Mouse (Mus musculus) common myeloid progenitor, adult 5-6 weeks (primary cell): ENCODE data around the gene Panx3. TPM values are rescaled to one million over a fixed set of nuclear protein-coding genes. Genes with fewer than 3 reads are reported as not detected.

Experiments used
- ATAC-seq: replicated peaks from 2 replicates; pipeline ENCODE4 v1.8.0; 2016; ENCODE audit warnings: low read depth, mild to moderate bottlenecking, moderate TSS enrichment, inconsistent platforms; ENCODE audit not compliant: poor library complexity, severe bottlenecking
- total RNA-seq: library from RNA; stranded (forward); fragments of 200-1000, 187-1606 nt; gene quantifications from 2 replicates; pipeline ENCODE4 v1.2.3, GENCODE M21; 2017

The Panx3 gene
- not detected in 2 replicates for total RNA-seq

DNA sequence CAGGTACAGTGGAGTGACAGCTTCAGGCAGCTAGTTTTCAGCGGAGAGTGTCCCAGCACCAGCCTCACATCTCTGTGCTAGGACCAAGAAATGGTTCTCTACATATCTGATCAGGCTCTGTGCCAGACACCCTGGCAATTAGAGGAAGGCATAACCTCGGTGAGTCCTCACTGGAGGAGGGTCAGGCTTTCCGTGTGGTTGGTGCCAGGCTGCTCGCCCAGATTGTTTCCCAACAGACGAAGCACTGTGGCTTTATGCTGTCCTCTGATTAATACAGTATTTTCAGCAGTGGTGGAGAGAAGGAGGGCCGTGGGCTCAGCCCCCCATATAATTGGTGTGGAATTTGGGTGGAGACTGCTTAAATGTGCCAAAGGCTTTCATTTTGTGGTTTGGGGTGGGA, at the start of gene Panx3:
Panx3 (minus strand) TSS at position 121 of the 400 bp plus-strand sequence.
- ATAC-seq = peak; percentile 63

DNA sequence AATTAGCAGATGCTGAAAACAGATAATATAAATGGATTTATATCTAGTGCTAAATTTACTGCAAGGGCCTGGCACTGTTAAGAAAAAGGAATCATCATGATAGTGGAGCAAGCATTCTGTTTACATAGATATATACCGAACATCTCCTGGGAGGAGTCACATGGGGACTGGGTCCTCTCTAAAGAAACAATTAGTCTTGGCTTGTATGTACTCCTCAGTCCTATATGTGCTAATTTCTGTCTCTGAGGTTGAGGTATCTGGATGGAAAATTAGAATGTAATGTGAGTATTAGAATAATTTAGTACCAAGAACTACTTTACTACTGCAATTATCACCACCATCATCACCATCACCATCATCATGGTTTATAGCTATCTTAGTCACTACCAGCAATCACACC, 47.1 kb upstream of the Panx3 start, which contains the start of gene Olfr160:
Olfr160 (minus strand) TSS at position 101 of the 400 bp plus-strand sequence.
- no peak for ATAC-seq

DNA sequence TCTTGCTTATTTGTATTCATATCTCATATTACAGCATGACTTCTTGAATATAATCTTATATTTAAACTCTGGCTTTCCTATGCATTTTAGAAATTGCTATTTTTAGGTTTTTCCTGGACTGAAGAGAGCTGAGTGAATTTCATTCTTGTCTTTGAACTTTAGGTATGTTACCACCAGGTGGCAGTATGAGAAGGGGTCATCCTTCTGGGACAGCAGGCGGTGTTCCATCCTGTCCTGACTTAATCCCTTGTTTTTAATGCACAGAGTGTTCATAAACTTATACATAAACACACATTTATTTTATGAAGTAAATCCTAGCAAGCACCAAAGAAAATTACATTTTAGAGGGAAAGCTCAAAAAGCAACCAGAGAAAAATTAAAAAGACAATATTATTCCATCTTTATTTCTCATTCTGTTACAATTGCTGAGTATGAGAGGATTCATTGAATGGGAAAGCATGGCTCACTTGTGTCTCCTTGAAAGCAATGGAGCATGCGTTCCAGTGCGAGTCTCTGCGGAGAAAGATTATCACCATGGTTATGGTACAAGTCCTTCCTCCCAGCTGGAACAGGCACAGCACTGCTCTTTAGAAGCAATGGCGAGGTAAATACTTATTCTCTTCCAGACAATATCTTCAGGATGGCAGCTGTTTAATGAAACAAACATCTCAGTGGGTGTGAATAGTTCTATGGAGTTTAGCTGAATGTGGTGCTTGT, 21.1 kb upstream of the Panx3 start:
- ATAC-seq = no peak

DNA sequence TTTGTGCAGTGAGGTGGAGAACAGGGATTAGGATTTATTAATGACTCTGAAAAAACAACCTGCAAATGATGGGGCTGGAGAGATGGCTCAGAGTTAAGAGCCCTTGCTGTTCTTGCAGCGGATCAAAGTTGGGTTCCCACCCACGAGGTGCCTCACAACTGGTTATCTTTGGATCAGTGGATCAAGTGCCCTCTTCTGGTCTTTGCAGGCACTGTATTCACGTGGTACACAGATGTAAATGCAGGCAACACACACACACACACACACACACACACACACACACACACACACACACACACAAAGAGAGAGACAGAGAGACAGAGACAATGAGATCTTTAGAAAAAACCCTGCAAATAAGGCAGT, 18.9 kb upstream of the Panx3 start:
- no peak for ATAC-seq

DNA sequence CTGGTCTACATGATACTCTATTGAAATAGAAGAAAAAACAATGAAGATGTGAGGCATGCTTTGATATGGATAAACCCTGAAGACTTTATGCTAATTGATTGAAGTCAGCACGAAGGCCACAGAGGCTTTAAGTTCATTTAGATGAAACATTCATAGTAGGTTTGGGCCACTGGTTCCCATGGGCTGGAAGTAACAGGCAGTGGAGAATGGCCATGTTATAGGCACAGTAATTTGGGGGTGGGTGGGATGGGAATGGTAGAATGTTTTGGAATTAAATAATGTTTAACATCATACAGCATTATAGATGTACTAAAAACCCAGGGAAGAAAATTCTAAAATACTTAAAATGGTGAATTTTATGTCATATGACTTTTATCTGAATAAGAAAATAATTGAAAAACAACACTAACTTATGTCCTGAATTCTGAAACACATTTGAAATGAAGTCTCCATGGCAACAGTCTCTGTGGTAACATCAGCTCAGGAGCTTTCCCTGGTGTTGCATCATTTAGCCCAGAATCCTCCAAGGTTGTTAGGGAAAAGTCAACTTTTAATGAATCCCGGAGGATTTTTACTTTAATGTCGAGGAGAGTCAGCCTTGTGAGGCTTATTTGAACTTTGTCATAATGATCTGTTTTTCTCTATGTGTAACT, 18.4 kb upstream of the Panx3 start:
- ATAC-seq = no peak

DNA sequence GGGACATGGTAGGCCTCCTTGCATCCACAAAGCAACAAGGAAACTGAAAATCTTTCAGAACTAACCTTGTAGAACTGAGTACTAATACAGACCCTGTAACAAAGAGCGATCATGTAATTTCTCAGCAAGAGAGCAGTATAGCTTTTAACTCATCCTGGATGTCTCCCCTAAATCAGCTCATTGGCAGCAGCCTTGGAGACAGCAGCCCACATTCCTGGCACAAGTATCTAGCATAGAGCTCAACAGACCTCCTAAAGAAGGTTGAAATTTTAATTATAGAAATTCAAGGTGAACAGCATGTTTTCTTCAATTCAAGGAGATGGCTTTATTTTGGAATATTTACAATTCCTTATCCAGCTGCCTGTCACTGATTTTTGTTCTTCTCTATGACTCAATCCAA, 12.1 kb upstream of the Panx3 start:
- ATAC-seq = no peak

DNA sequence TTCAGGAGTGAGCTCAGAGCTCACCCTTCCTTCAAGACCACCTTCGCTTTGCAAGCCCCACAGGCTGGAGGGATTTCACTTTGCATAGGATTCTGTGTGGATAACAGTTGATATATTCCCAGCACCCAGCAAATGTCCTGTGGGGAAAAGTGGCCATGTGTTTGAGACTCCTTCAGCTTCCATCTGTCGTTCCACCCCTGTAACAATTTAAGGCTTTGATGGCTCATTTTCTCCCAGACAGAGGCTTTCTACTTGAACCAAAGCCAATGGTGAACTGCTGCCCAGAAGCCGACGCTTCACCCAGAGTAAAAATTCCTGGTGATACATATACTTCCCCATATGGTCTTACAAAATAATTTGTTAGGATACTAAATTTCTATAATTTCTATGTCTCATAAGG, 6.3 kb upstream of the Panx3 start:
- ATAC-seq = no peak

DNA sequence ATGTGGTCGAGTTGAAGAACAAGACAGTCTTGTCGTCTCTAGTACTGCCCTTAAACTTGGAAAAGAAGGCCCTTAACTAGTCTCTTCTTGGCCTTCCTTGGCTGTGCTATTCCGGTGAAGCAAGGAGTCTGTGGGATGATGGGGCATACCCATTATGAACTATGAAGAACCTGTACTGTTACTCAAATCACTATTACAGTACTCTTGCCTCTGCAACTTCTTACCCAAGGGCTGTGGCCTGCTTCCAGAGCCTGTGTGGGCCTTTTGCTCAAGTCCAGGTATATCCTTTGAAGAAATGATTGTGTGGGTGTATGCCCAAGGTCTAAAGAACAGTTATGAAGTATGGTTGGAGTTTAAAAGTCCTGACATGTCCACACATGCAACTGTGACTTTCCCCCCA, 1.2 kb upstream of the Panx3 start:
- no peak for ATAC-seq

DNA sequence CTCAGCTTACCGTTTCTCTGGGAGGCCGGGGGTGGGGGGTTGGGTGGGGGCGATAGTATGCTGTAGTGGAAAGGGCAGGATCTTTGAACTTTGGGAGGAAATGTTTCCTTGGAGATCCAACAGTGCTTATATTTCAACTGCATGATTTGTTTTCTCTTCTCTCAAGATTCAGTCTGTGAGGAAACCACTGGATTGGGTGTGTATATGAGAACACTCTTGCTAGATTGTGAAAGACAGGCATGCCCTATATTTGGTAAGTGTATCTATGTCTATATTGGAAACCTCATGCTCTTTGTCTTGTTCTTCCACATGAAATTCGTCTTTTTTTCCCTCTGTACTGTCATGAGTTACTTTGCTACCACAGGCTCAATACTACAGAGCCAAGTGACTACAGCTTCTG, 643 bp upstream of the Panx3 start:
- no peak for ATAC-seq

DNA sequence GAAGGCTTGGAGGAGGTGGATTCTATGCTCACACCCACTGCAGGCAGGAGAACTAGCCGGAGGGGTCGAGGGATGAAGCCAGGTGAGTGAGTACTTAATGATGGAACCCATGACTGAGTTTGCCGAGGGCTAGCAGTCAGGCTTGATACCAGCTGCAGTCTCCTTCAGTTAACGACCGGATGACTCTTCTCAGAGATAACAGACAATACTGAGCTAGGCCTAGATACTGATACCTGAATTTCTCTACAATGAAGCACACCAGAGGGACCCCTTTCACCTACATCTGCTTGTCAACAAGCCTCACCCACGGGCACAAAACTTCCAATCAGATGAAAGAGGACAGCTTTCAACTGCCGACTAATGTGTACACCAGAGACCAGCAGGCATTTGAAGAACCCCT, 3.0 kb downstream of the Panx3 start:
- no peak for ATAC-seq

DNA sequence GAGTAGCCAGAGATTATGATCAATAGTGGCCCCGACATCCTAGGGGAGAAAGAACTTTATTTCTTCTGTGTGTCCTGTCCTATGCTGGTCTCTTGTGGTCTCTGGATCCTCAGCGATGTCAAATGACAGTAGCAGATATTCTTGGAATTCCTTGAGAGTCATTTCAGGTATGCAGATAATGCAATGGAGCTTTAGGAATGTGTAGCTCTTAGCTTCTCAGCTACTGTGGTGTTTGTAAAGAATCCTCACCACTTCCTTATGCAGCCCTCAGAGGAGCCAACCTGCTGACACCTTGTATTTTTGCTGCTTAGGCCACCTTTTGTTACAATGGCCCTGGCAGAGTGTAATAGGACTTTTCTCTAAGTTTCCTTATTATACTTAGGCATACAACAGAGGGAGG, 4.4 kb downstream of the Panx3 start:
- no peak for ATAC-seq

DNA sequence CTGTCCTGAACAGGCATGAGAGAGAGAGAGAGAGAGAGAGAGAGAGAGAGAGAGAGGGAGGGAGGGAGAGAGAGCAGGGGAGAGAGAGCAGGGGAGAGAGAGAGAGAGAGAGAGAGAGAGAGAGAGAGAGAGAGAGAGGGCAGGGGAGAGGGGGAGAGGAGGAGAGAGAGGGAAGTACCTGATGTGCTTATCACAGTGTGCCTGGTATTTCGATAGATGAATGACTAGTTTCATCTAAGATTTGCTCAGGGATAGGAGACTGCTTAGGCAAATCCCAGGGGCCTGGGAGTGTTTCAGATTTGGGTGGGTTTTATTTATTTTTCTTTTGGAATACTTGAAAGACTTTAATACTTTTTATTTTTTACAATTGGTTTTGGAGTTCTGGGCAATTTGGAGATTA, 5.8 kb downstream of the Panx3 start:
- no peak for ATAC-seq

DNA sequence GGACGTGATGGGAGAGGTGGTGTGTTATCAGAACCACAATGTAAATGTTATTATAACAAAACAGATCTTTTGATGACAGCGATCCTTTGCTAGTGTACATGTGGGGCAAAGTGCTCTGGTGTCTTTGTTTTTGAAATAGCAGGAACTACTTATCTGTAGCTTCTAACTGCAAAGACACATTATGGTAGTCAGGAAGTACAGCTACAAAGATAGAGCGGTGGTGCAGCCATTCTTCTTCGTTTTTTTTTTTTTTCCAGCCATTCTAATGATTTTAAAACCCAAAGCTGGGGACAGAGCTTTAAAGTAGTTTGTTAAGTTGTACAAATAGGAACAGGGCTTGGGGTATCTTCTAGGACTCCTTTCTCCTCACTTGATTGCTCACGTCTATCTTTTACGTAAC, 9.6 kb downstream of the Panx3 start:
- no peak for ATAC-seq

DNA sequence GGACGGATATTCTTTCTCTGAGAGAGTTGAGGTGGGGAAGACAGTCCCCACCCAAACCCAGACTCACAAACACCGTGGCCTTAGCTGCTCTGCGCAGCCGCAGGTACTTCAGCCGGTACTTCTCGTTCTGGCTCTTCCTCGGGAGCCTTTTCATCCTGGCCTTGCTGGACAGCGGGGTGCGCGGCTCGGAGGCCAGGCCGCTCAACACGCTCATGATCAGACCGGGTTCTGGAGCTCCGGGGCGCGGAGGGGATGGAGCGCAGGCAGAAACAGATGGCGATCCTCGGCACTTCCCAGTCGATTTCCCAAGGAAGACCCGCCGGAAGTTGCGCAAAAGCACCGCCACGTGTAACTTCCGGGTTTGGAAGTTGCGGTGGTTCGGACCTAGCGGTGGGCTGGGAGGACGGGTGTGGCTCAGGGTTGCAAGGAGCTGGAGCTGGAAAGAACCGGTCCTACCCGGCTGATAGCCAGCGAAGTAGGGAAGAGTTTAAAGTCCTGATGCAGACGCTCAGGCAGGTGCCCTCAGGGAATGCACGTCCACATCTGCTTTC, 12.0 kb downstream of the Panx3 start, which contains the start of gene Tbrg1:
Tbrg1 (minus strand) TSS at position 382 of the 551 bp plus-strand sequence.
- ATAC-seq = peak; percentile 86

DNA sequence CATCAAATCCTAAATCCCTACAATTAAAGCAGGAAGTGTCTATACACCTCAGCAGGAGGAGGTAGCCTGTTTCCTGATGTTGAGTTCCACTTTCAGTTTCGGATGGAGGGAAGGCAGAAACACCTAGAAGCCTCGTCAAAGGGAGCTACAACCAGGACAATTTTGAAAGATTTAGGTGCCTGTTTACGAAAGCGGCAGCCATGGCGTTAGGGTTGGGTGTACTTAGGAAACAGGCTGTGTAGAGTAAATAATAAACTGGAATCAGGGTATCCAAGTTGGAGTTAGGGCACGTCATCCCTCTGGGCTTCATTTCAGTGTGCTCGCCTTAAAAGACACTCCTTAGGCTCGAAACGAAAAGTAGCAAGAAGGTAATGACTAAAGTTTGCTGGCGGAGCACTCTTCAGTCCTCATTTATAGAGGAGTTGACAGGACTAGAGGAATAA, 12.6 kb downstream of the Panx3 start:
- peak; percentile 53 for ATAC-seq

DNA sequence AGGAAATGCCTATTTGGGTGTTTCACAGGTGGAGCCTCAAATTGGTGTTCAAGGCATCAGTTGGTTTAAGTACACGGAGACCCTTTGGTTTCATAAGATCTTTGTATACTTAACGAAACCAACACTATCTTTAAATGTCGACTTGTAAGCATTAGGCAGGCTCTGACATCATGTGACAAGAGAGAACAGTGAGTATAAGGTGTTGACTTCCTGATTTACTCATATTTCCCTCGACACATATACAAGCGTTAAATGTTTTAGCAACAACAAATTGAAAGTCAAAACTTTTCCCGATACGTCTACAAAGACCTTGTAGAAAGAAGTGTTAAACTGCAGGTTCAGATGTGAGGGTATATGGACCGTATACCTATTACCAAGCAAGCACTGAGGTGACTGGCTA, 13.1 kb downstream of the Panx3 start:
- no peak for ATAC-seq

DNA sequence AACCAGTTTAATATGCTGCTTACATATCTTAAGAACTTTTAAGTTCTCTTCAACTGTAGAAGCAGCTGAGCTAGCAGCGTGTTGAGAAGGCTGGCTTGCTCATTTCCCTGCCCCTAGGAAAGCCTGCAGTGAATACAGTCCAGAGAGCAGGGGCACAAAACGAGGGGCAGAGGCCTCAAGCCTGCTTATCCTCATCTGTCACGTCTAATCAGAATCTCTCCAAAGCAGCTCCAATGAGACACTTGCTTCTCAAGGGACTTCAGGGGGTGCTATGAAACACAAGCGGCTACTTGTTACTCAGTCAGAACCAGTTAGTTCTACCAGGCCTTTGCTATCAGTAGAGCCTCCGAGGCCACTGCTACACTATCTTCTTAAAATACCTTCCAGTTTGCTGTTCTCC, 15.2 kb downstream of the Panx3 start:
- no peak for ATAC-seq

DNA sequence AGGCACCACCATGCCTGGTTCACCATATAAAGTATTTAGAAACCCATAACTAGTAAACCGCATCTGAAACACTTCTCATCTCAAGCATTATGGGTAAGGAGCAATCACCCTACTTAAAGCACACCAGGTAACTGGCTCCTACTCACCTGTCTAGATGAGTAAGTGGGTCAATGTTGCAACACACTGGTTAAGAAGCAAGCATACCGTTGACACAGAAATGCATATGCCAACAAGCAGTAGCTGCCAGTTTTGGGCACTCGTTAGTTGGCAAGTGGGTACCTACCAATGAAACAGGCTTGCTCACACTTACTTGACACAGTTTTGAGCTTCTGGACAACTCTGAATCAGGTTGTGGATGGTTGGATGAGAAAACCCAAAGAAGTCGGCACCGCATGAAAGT, 18.4 kb downstream of the Panx3 start:
- ATAC-seq = no peak

DNA sequence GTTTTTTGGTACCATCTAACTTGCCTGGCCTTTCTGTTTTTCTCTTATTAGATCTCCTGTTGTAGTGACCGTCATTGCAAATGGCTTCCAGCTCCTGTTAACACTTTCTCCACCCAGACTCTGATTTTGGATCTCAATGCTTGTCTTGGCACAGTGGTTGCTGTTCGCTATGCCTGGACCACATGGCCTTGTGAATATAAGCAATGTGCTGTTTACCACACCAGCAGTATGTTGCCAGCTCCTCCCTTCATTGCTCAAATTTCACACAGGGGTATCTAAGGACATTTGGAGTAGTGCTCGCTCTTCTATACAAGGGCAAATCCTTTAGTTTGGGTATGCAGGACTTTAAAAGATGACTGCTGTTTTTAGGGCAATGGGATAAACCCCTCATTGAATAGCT, 22.8 kb downstream of the Panx3 start:
- no peak for ATAC-seq

DNA sequence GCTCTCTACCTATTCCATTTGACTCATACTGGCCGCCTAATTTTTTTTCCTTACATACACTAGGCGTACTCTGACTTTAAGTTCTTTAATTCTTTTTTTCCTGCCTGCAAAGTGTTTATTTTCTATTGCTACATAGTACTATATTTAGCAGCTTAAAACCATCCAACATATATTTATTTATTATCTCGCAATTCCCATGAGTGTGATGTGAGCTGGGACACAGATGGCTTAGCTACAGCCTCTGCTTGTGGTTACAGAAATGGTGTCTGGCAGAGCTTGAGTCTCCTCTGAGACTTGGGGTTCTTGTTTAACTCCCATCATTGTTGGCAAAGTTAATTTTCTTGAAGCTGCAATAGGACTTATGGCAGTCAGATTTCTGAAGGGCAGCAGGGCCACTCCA, 30.3 kb downstream of the Panx3 start:
- ATAC-seq = no peak

DNA sequence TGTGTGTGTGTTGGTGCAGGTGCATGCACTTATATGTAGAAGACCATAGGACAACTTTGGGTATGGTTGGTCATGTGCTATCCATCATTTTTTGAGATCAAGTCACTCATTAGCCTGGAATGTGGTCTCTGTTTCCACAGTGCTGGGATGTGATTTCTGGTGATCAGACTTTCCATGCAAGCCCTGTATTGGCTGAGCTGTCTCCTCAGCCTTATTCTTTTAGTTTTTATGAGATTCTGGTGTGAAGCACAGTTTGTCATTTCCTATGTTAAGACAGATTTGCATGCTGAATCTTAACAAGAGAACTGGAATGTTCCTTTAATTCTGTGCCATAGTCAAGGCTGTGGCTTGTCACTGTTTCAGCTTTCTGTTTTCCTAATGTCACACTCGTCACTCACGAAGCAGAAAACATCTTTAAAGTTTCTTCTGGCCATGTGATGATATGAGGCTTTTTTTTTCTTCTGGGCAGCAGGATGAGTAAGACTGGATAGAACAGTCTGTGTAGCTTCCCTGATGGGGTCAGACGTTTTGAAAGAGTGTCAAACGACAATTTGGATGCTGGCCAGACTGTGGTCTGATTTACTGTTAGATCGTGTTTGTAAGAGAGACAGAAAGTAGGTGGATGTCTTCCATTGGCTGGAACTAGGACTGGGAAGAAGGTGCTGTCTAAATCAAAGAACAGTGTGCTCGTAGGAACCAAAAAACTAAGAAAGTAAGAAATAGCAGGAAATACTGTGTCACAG, 32.1 kb downstream of the Panx3 start:
- 0 out of 2 replicates have a peak, but pooled peaks have one; percentile 7 for ATAC-seq
